Comparison of ENCODE assay signal across 9 mouse cellular contexts in genomic region chr13:72289093-72289501, GRCm38 (mm10).
DNase-seq lines count a peak whose midpoint lies in the region; ATAC-seq lines count a peak whose summit lies in the region.
"Had no signal": no experiment of that assay in that cellular context is flagged by ENCODE, and none has a peak within 500 bp of the region (broad histone marks: within the 10 kb centered on the region; RNA-seq: fewer than 3 reads in every experiment).

No protein-coding gene starts in this region.

- DNase-seq in kidney, adult 18-20 months, result no peak
- DNase-seq in forebrain, embryonic 14.5 days (ENCODE audit: low spot score), result no peak
- DNase-seq in limb, embryonic 11.5 days (ENCODE audit: low spot score), result peak; percentile 55
- DNase-seq: cerebellum, adult 11-12 months had no signal

- H3K4me1 ChIP-seq in kidney, embryonic 15.5 days, result peaks cover 9% of the 10 kb centered on the region; the same call in 1 of the 2 replicates
- H3K4me1 ChIP-seq in forebrain, embryonic 14.5 days (ENCODE audit: control insufficient read depth, insufficient read depth, low read length), result peaks cover 8% of the 10 kb centered on the region
- peaks cover 12% of the 10 kb centered on the region for H3K4me1 ChIP-seq in limb, embryonic 11.5 days (ENCODE audit: control insufficient read depth, insufficient read depth, low read length)
- H3K4me1 ChIP-seq in neural tube, embryonic 14.5 days (ENCODE audit: control insufficient read depth, insufficient read depth, low read length), result peaks cover 14% of the 10 kb centered on the region; the same call in 1 of the 2 replicates
- H3K4me1 ChIP-seq: liver, embryonic 12.5 days had no signal

- H3K9ac ChIP-seq in kidney, embryonic 15.5 days, result no peak overlapping the region
- H3K9ac ChIP-seq in forebrain, embryonic 14.5 days (ENCODE audit: low read length), result no peak overlapping the region
- H3K9ac ChIP-seq in limb, embryonic 11.5 days (ENCODE audit: low read length), result no peak overlapping the region
- no peak overlapping the region for H3K9ac ChIP-seq in neural tube, embryonic 14.5 days (replicated peaks; ENCODE audit: low read depth, low read length)
- H3K9ac ChIP-seq: liver, embryonic 12.5 days had no signal

- ATAC-seq in kidney, embryonic 15.5 days (replicated peaks; ENCODE audit: low FRiP score), result no peak
- peak; percentile 60 for ATAC-seq in forebrain, embryonic 14.5 days
- ATAC-seq in limb, embryonic 11.5 days (ENCODE audit: insufficient number of reproducible peaks, low FRiP score, low TSS enrichment, low read depth), result 0 out of 2 replicates have a peak, but pooled peaks have one; percentile 42
- ATAC-seq in neural tube, embryonic 14.5 days (ENCODE audit: low read depth), result peak; percentile 18; the same call in 1 of the 2 replicates
- ATAC-seq in megakaryocyte-erythroid progenitor cell, adult 5-6 weeks (replicated peaks; ENCODE audit: low FRiP score, low TSS enrichment, poor library complexity, severe bottlenecking), result no peak
- ATAC-seq in megakaryocyte, adult 5-6 weeks (ENCODE audit: poor library complexity, severe bottlenecking), result no peak
- ATAC-seq: liver, embryonic 12.5 days had no signal

- no peak overlapping the region for H3K4me3 ChIP-seq in kidney, embryonic 15.5 days (replicated peaks)
- H3K4me3 ChIP-seq in forebrain, embryonic 14.5 days (ENCODE audit: low read depth, low read length), result no peak overlapping the region
- no peak overlapping the region for H3K4me3 ChIP-seq in limb, embryonic 11.5 days (ENCODE audit: low read depth, low read length)
- H3K4me3 ChIP-seq in neural tube, embryonic 14.5 days (ENCODE audit: low read depth, low read length), result no peak overlapping the region
- H3K4me3 ChIP-seq: liver, embryonic 12.5 days had no signal

- H3K36me3 ChIP-seq in kidney, embryonic 15.5 days, result no peaks in the 10 kb centered on the region
- H3K36me3 ChIP-seq in forebrain, embryonic 14.5 days (ENCODE audit: control insufficient read depth, insufficient read depth, low read length), result no peaks in the 10 kb centered on the region
- H3K36me3 ChIP-seq in limb, embryonic 11.5 days (ENCODE audit: control insufficient read depth, insufficient read depth, low read length), result no peaks in the 10 kb centered on the region
- no peaks in the 10 kb centered on the region for H3K36me3 ChIP-seq in neural tube, embryonic 14.5 days (ENCODE audit: control insufficient read depth, insufficient read depth, low read length)
- H3K36me3 ChIP-seq: liver, embryonic 12.5 days had no signal

- no peaks in the 10 kb centered on the region for H3K9me3 ChIP-seq in kidney, embryonic 15.5 days (replicated peaks)
- H3K9me3 ChIP-seq in forebrain, embryonic 14.5 days (replicated peaks; ENCODE audit: control insufficient read depth, low read length), result 0 out of 2 replicates have a peak, but pooled peaks cover 2% of the 10 kb centered on the region
- H3K9me3 ChIP-seq in limb, embryonic 11.5 days (ENCODE audit: control insufficient read depth, low read length), result no peaks in the 10 kb centered on the region
- no peaks in the 10 kb centered on the region for H3K9me3 ChIP-seq in neural tube, embryonic 14.5 days (ENCODE audit: control insufficient read depth, low read length)
- H3K9me3 ChIP-seq: liver, embryonic 12.5 days had no signal

- WGBS in kidney, embryonic 15.5 days, result 2% methylated on average over 10 of the region's 10 CpGs
- under 1% methylated on average over 10 of the region's 10 CpGs for WGBS in forebrain, embryonic 14.5 days
- WGBS in limb, embryonic 11.5 days, result 4% methylated on average over 10 of the region's 10 CpGs
- WGBS in neural tube, embryonic 14.5 days, result 1% methylated on average over 10 of the region's 10 CpGs

- no peak overlapping the region for H3K27ac ChIP-seq in kidney, embryonic 15.5 days
- H3K27ac ChIP-seq in forebrain, embryonic 14.5 days (ENCODE audit: low read depth, low read length), result no peak overlapping the region
- H3K27ac ChIP-seq in limb, embryonic 11.5 days (replicated peaks; ENCODE audit: low read depth, low read length), result no peak overlapping the region
- no peak overlapping the region for H3K27ac ChIP-seq in neural tube, embryonic 14.5 days (ENCODE audit: low read depth, low read length)
- H3K27ac ChIP-seq: liver, embryonic 12.5 days had no signal

- peak overlapping the region; percentile 26; the same call in 1 of the 2 replicates for H3K4me2 ChIP-seq in kidney, embryonic 15.5 days
- peak overlapping the region; percentile 23; the same call in 1 of the 2 replicates for H3K4me2 ChIP-seq in forebrain, embryonic 14.5 days (ENCODE audit: low read length)
- no peak overlapping the region for H3K4me2 ChIP-seq in limb, embryonic 11.5 days (ENCODE audit: low read depth, severe bottlenecking)
- H3K4me2 ChIP-seq in neural tube, embryonic 14.5 days (ENCODE audit: low read depth, low read length), result peak overlapping the region; percentile 32; the same call in 1 of the 2 replicates
- H3K4me2 ChIP-seq: liver, embryonic 12.5 days had no signal

- H3K27me3 ChIP-seq in kidney, embryonic 15.5 days, result peaks cover 52% of the 10 kb centered on the region
- peaks cover 64% of the 10 kb centered on the region for H3K27me3 ChIP-seq in forebrain, embryonic 14.5 days (replicated peaks; ENCODE audit: control insufficient read depth, insufficient read depth, low read length)
- peaks cover 5% of the 10 kb centered on the region; the same call in 1 of the 2 replicates for H3K27me3 ChIP-seq in limb, embryonic 11.5 days (ENCODE audit: control insufficient read depth, insufficient read depth, low read length)
- H3K27me3 ChIP-seq in neural tube, embryonic 14.5 days (ENCODE audit: control insufficient read depth, insufficient read depth, low read length), result peaks cover 18% of the 10 kb centered on the region

Comparison
In these comparisons a context has a peak if more than half of its experiments do, and no peak if none do; other contexts are left out.
1. ATAC-seq: peak in forebrain, embryonic 14.5 days (single experiment), limb, embryonic 11.5 days (single experiment) and neural tube, embryonic 14.5 days (single experiment); none in kidney, embryonic 15.5 days (single experiment), megakaryocyte-erythroid progenitor cell, adult 5-6 weeks (single experiment) and megakaryocyte, adult 5-6 weeks (single experiment).